Mouse (Mus musculus) MEL (cell line): ENCODE measurements at regions not wholly inside any gene's neighbourhood (a gene's known extent, or its start where the extent isn't known, plus 50 kb on each side); places are given as distances from the start of the nearest gene placed in this dataset.

Source experiments
- DNase-seq: peaks from one replicate; pipeline ENCODE4 v3.0.0; 2011; ENCODE audit warnings: low read depth, low spot score
- H3K27ac ChIP-seq: 2 replicates; pipeline ENCODE4 v1.5.1; 2012; ENCODE audit warnings: low read depth, mild to moderate bottlenecking, control low read depth, low read length, moderate library complexity; ENCODE audit not compliant: control insufficient read depth
- H3K27me3 ChIP-seq, 2 experiments: fragments of 150-350 bp in 1 of 2; sonication (generic) in 1 of 2; 2 replicates each; pipeline ENCODE4 v1.6.1; 2012; ENCODE audit warnings: low read length in 2 of 2, mild to moderate bottlenecking in 2 of 2, improper control_type of control experiment in 1 of 2, moderate library complexity in 1 of 2; ENCODE audit not compliant: insufficient read depth in 2 of 2, control insufficient read depth in 1 of 2
- H3K36me3 ChIP-seq, 2 experiments: 2 replicates each; pipeline ENCODE4 v1.6.1; 2012 to 2014; ENCODE audit warnings: low read length in 2 of 2, improper control_type of control experiment in 1 of 2, inconsistent platforms in 1 of 2, mild to moderate bottlenecking in 1 of 2; ENCODE audit not compliant: insufficient read depth in 2 of 2, control insufficient read depth in 1 of 2
- H3K4me1 ChIP-seq, 2 experiments: fragments of 150-350 bp in 1 of 2; sonication (generic) in 1 of 2; 2 replicates each; pipeline ENCODE4 v1.6.1; 2012; ENCODE audit warnings: low read length in 2 of 2, improper control_type of control experiment in 1 of 2, mild to moderate bottlenecking in 1 of 2; ENCODE audit not compliant: insufficient read depth in 2 of 2, control insufficient read depth in 1 of 2
- H3K4me3 ChIP-seq, 2 experiments: fragments of 150-350 bp in 1 of 2; sonication (generic) in 1 of 2; 2 replicates each; pipeline ENCODE4 v1.5.1; 2012; ENCODE audit warnings: low read depth in 2 of 2, low read length in 2 of 2, mild to moderate bottlenecking in 2 of 2, moderate library complexity in 2 of 2, control low read depth in 1 of 2, improper control_type of control experiment in 1 of 2; ENCODE audit not compliant: control insufficient read depth in 1 of 2, insufficient read depth in 1 of 2
- H3K79me2 ChIP-seq: 2 replicates; pipeline ENCODE4 v1.6.1; 2012; ENCODE audit warnings: mild to moderate bottlenecking, low read length, moderate library complexity; ENCODE audit not compliant: control insufficient read depth, poor library complexity, insufficient read depth
- H3K9ac ChIP-seq: 2 replicates; pipeline ENCODE4 v1.6.1; 2012; ENCODE audit warnings: low read depth, mild to moderate bottlenecking, control low read depth, low read length, moderate library complexity; ENCODE audit not compliant: control insufficient read depth, poor library complexity, severe bottlenecking
- H3K9me3 ChIP-seq: fragments of 150-350 bp; sonication (generic); replicated peaks from 2 replicates; pipeline ENCODE4 v1.6.1; 2012; ENCODE audit warnings: mild to moderate bottlenecking, low read length, improper control_type of control experiment, moderate library complexity; ENCODE audit not compliant: insufficient read depth
- ETS1 ChIP-seq: IDR thresholded peaks from 2 replicates; pipeline ENCODE4 v1.6.1; 2012; ENCODE audit warnings: low read depth, mild to moderate bottlenecking, inconsistent platforms, low read length, improper control_type of control experiment, moderate library complexity
- MAFK ChIP-seq: IDR thresholded peaks from 2 replicates; pipeline ENCODE4 v1.6.1; 2011; ENCODE audit warnings: low read depth, mild to moderate bottlenecking, low read length, improper control_type of control experiment, borderline replicate concordance
- MAX ChIP-seq: IDR thresholded peaks from 2 replicates; pipeline ENCODE4 v1.6.1; 2011; ENCODE audit warnings: low read length, improper control_type of control experiment
- MYB ChIP-seq: IDR thresholded peaks from 2 replicates; pipeline ENCODE4 v1.6.1; 2011; ENCODE audit warnings: mild to moderate bottlenecking, low read depth, low read length, improper control_type of control experiment
- MYC ChIP-seq: IDR thresholded peaks from 2 replicates; pipeline ENCODE4 v1.6.1; 2011; ENCODE audit warnings: low read depth, mild to moderate bottlenecking, low read length, improper control_type of control experiment, moderate library complexity
- NELFE ChIP-seq: IDR thresholded peaks from 2 replicates; pipeline ENCODE4 v1.6.1; 2011; ENCODE audit warnings: low read depth, low read length, improper control_type of control experiment
- NRF1 ChIP-seq: IDR thresholded peaks from 2 replicates; pipeline ENCODE4 v1.6.1; 2014; ENCODE audit warnings: low read depth, mild to moderate bottlenecking, inconsistent platforms, low read length, improper control_type of control experiment, moderate library complexity; ENCODE audit not compliant: poor library complexity, insufficient read depth, severe bottlenecking
- RCOR1 ChIP-seq: IDR thresholded peaks from 2 replicates; pipeline ENCODE4 v1.6.1; 2012; ENCODE audit warnings: low read depth, mild to moderate bottlenecking, inconsistent platforms, low read length, improper control_type of control experiment
- USF1 ChIP-seq: IDR thresholded peaks from 2 replicates; pipeline ENCODE4 v1.6.1; 2014; ENCODE audit warnings: low read depth, mild to moderate bottlenecking, inconsistent platforms, low read length, improper control_type of control experiment, moderate library complexity
- USF2 ChIP-seq, 2 experiments: IDR thresholded peaks; 2 replicates each; pipeline ENCODE4 v1.6.1; 2011 to 2012; ENCODE audit warnings: improper control_type of control experiment in 2 of 2, low read length in 2 of 2, borderline replicate concordance in 1 of 2, inconsistent platforms in 1 of 2, low read depth in 1 of 2, mild to moderate bottlenecking in 1 of 2; ENCODE audit not compliant: insufficient read depth in 1 of 2
- ZKSCAN1 ChIP-seq: IDR thresholded peaks from 2 replicates; pipeline ENCODE4 v1.6.1; 2012; ENCODE audit warnings: low read depth, mild to moderate bottlenecking, inconsistent platforms, low read length, improper control_type of control experiment, moderate library complexity
- ZNF384 ChIP-seq: IDR thresholded peaks from 2 replicates; pipeline ENCODE4 v1.6.1; 2012; ENCODE audit warnings: low read depth, mild to moderate bottlenecking, inconsistent platforms, low read length, improper control_type of control experiment

DNA sequence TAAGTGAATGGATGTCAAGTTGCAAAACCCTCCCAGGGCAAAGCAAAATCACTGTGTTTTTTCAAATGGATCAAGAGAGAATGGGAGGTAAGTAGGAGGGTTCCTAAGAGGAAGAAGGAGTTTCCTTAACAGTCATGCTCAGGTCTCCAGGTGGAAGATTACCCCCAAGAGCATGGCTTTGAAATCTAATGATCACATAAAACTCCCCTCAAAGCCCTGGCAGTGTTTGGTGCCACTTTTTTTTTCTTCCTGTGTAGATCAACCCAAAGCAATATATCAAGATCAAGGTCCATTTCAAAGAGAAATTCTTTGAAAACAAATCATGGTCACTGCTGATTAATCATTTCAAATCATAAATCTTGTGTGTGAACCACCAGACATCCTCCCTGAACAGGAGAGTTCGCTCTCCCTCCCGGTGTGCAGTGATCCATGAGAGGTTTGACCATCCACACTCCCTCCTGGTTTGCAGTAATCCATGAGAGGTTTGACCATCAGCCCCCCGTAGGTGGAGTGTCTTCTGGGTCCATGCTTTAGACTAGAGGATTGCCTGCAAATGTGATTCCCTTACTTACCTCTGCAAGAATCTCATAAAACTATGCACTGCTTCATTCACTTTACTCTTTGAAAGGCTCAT is 257.1 kb downstream of the Pdgfc start:
- no peak overlapping the region for H3K9ac ChIP-seq
- no peaks in the 10 kb centered on the region for H3K9me3 ChIP-seq
- H3K79me2 ChIP-seq, result no peaks in the 10 kb centered on the region
- H3K27ac ChIP-seq, result no peak overlapping the region
- H3K27me3 ChIP-seq, result no peaks in the 10 kb centered on the region
- H3K4me1 ChIP-seq, result no peaks in the 10 kb centered on the region
- TF ChIP-seq NRF1, result no peak
- no peak for TF ChIP-seq MYC
- no peak for TF ChIP-seq USF1
- TF ChIP-seq ZKSCAN1, result no peak
- no peak for TF ChIP-seq ZNF384
- no peak overlapping the region for H3K4me3 ChIP-seq
- DNase-seq, result no peak
- no peaks in the 10 kb centered on the region for H3K36me3 ChIP-seq

- Histone ChIP-seq H3K4me1 (no peaks in the 10 kb centered on the region), H3K9ac (no peak overlapping the region), H3K36me3 (no peaks in the 10 kb centered on the region), H3K4me3 (no peak overlapping the region), H3K79me2 (no peaks in the 10 kb centered on the region), H3K9me3 (no peaks in the 10 kb centered on the region), H3K27me3 (no peaks in the 10 kb centered on the region), H3K27ac (no peak overlapping the region)
- TF ChIP-seq NELFE (no peak), NRF1 (no peak), MAX (no peak), MAFK (no peak), ETS1 (no peak), USF2 (IDR thresholded peaks at IDR 0.05; ENCODE audit: borderline replicate concordance in 1 of 2, insufficient read depth in 1 of 2, low read depth in 1 of 2, low read length in 2 of 2) (no peak), MYB (no peak), RCOR1 (no peak)
- no peak for DNase-seq
Measured at GRCm38 (mm10) chr3:81304017-81304791, 268.0 kb downstream of the Pdgfc start.
